Mouse (Mus musculus) heart, adult 2 months (tissue): ENCODE measurements around the gene Tasp1.

Source experiments
- CTCF ChIP-seq: fragments of 200-600 bp; IDR thresholded peaks from 2 replicates; pipeline ENCODE4 v1.8.1; 2022; ENCODE audit warnings: antibody characterized with exemption, mild to moderate bottlenecking, moderate library complexity
- EP300 ChIP-seq: fragments of 200-500 bp; IDR thresholded peaks from 2 replicates; pipeline ENCODE4 v1.6.1; 2011; ENCODE audit warnings: low read depth, low read length, control low read depth; ENCODE audit not compliant: insufficient read depth
- POLR2A ChIP-seq: fragments of 200-500 bp; IDR thresholded peaks from 2 replicates; pipeline ENCODE4 v1.6.1; 2011; ENCODE audit warnings: mild to moderate bottlenecking, low read depth, low read length, control low read depth; ENCODE audit not compliant: insufficient read depth

DNA sequence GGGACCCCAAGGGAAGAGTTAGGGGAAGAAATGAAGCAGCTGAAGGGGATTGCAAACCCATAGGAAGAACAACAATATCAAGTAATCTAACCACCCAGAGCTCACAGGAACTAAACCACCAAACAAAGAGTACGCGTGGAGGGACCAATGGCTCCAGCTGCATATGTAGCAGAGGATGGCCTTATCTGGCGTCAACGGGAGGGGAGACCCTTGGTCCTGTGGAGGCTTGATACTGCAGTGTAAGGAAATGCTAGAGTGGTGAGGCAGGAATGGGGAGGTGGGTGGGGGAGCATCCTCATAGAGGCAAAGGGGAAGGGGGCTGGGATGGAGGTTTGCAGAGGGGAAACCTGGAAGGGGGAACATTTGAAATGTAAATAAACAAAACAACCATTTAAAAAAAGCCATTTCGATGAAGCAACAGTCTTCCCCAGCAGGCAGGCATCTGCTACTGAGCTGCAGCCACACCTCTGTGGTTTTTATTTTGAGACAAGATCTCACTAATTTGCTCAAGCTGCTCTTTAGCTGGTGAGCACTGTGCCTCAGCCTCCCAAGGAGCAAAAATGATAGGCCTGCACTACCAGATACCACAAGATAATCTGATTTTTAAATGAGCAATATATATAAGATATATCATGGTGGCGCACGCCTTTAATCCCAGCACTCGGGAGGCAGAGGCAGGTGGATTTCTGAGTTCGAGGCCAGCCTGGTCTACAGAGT lies 160.0 kb downstream of the Tasp1 start:
- TF ChIP-seq POLR2A (no peak), CTCF (no peak), EP300 (no peak)
